24 mouse cellular contexts compared by ENCODE assay signal in genomic region chr1:164735646-164736045, GRCm38 (mm10).
DNase-seq lines count a peak whose midpoint lies in the region; ATAC-seq and TF ChIP-seq lines count a peak whose summit lies in the region.
"Had no signal": no experiment of that assay in that cellular context is flagged by ENCODE, and none has a peak within 500 bp of the region (broad histone marks: within the 10 kb centered on the region; RNA-seq: fewer than 3 reads in every experiment).

No protein-coding gene starts in this region.

- DNase-seq in kidney, adult 2 months = peak; percentile 77
- DNase-seq in kidney, postnatal 14 days = no peak
- peak; percentile 47 to 51 for DNase-seq in kidney, postnatal 36 days
- DNase-seq in NIH3T3 (ENCODE audit: low read depth) = peak; percentile 48
- no peak for DNase-seq in testis, postnatal 14 days (ENCODE audit: low spot score)
- DNase-seq: adrenal gland, postnatal 10 days; adrenal gland, postnatal 36 days; cerebellum, adult 18-20 months; cerebellum, adult 9-10 months; cerebellum, postnatal 14 days; gastrocnemius, postnatal 25 days; heart, adult 18-20 months; heart, postnatal 14 days; heart, postnatal 4 days had no signal

- H3K4me2 ChIP-seq in kidney, embryonic 16.5 days (replicated peaks; ENCODE audit: low read depth, low read length) = no peak overlapping the region
- H3K4me2 ChIP-seq: embryonic facial prominence, embryonic 12.5 days; forebrain, embryonic 12.5 days; forebrain, embryonic 15.5 days; heart, embryonic 13.5 days; hindbrain, embryonic 14.5 days had no signal

- H3K36me3 ChIP-seq in kidney, adult 2 months (ENCODE audit: control insufficient read depth, insufficient read depth, low read length) = no peaks in the 10 kb centered on the region
- no peaks in the 10 kb centered on the region for H3K36me3 ChIP-seq in kidney, embryonic 16.5 days (ENCODE audit: insufficient read depth, low read length)
- H3K36me3 ChIP-seq: embryonic facial prominence, embryonic 12.5 days; forebrain, embryonic 12.5 days; forebrain, embryonic 15.5 days; heart, embryonic 10.5 days; heart, embryonic 13.5 days had no signal

- H3K9ac ChIP-seq in kidney, embryonic 16.5 days (replicated peaks; ENCODE audit: low read length) = no peak overlapping the region
- H3K9ac ChIP-seq: embryonic facial prominence, embryonic 12.5 days; forebrain, embryonic 12.5 days; forebrain, embryonic 15.5 days; heart, embryonic 13.5 days; hindbrain, embryonic 14.5 days had no signal

- peaks cover 3% of the 10 kb centered on the region; the same call in 1 of the 2 replicates for H3K4me1 ChIP-seq in kidney, adult 2 months (ENCODE audit: control insufficient read depth, insufficient read depth, low read length)
- no peaks in the 10 kb centered on the region for H3K4me1 ChIP-seq in kidney, embryonic 16.5 days (ENCODE audit: insufficient read depth, low read length)
- H3K4me1 ChIP-seq: embryonic facial prominence, embryonic 12.5 days; forebrain, embryonic 12.5 days; forebrain, embryonic 15.5 days had no signal

- TF ChIP-seq POLR2A in kidney, adult 2 months (IDR thresholded peaks at IDR 0.05; ENCODE audit: low read depth, low read length) = no peak

- H3K4me3 ChIP-seq in kidney, adult 2 months (ENCODE audit: insufficient read depth, low read depth, low read length) = no peak overlapping the region
- H3K4me3 ChIP-seq in kidney, embryonic 16.5 days (ENCODE audit: low read length) = no peak overlapping the region
- H3K4me3 ChIP-seq: embryonic facial prominence, embryonic 12.5 days; erythroblast, embryonic 14.5 days; forebrain, embryonic 12.5 days; forebrain, embryonic 15.5 days; heart, embryonic 10.5 days; heart, embryonic 13.5 days had no signal

- ATAC-seq in kidney, embryonic 16.5 days (ENCODE audit: low FRiP score, low TSS enrichment) = no peak
- ATAC-seq: forebrain, embryonic 15.5 days; hindbrain, postnatal 0 days; Patski had no signal

- no peaks in the 10 kb centered on the region for H3K9me3 ChIP-seq in kidney, embryonic 16.5 days (ENCODE audit: low read length)
- H3K9me3 ChIP-seq: embryonic facial prominence, embryonic 12.5 days; forebrain, embryonic 12.5 days; forebrain, embryonic 15.5 days; heart, embryonic 10.5 days; heart, embryonic 13.5 days had no signal

- WGBS in kidney, adult 2 months = 56% methylated on average over 1 of the region's 1 CpGs
- WGBS in kidney, embryonic 16.5 days = 26% methylated on average over 1 of the region's 1 CpGs

- H3K27ac ChIP-seq in kidney, adult 2 months (ENCODE audit: insufficient read depth, low read depth, low read length) = no peak overlapping the region
- H3K27ac ChIP-seq in kidney, embryonic 16.5 days (ENCODE audit: low read length) = no peak overlapping the region
- H3K27ac ChIP-seq: embryonic facial prominence, embryonic 12.5 days; forebrain, embryonic 12.5 days; forebrain, embryonic 15.5 days; heart, embryonic 10.5 days; heart, embryonic 13.5 days; hindbrain, embryonic 14.5 days; hindbrain, postnatal 0 days had no signal

- no peaks in the 10 kb centered on the region for H3K27me3 ChIP-seq in kidney, adult 2 months (replicated peaks; ENCODE audit: control insufficient read depth, insufficient read depth, low read length)
- H3K27me3 ChIP-seq in kidney, embryonic 16.5 days (ENCODE audit: insufficient read depth, low read length) = no peaks in the 10 kb centered on the region
- H3K27me3 ChIP-seq: embryonic facial prominence, embryonic 12.5 days; forebrain, embryonic 12.5 days; forebrain, embryonic 15.5 days; heart, embryonic 13.5 days; Patski had no signal

- TF ChIP-seq CTCF in kidney, adult 2 months (conservative IDR thresholded peaks at IDR 0.05; ENCODE audit: insufficient read depth, insufficient read length, low read depth, low read length) = no peak

Comparison
In these comparisons a context has a peak if more than half of its experiments do, and no peak if none do; other contexts are left out.
1. DNase-seq: peak in kidney, adult 2 months (single experiment), kidney, postnatal 36 days (2 of 2) and NIH3T3 (single experiment); none in kidney, postnatal 14 days (single experiment) and testis, postnatal 14 days (single experiment).